Mouse (Mus musculus): Measurements from ENCODE around the gene Rab14. TPM values are rescaled to one million over a fixed set of nuclear protein-coding genes. Genes with fewer than 3 reads are reported as not detected.
A peak's percentile ranks its signal among the peaks of the same experiment; 100 is the strongest.

Gene Rab14
- polyA plus RNA-seq, 1 experiment from 2014 or later, result 186 TPM

- H3K27ac ChIP-seq, result no peak overlapping the region; the same call in 1 of the 2 replicates
- H3K4me3 ChIP-seq (ENCODE audit: inconsistent target), result no peak overlapping the region
- peaks cover 16% of the 10 kb centered on the region; the same call in 1 of the 2 replicates for H3K79me2 ChIP-seq (ENCODE audit: inconsistent target)
- WGBS (ENCODE audit: missing documents), result 95% methylated on average over 12 of the region's 12 CpGs
- peaks cover 57% of the 10 kb centered on the region for H3K36me3 ChIP-seq (ENCODE audit: inconsistent target)
These were observed 25.4 kb downstream of the Rab14 start for GRCm38 (mm10) chr2:35175281-35176065.

DNA sequence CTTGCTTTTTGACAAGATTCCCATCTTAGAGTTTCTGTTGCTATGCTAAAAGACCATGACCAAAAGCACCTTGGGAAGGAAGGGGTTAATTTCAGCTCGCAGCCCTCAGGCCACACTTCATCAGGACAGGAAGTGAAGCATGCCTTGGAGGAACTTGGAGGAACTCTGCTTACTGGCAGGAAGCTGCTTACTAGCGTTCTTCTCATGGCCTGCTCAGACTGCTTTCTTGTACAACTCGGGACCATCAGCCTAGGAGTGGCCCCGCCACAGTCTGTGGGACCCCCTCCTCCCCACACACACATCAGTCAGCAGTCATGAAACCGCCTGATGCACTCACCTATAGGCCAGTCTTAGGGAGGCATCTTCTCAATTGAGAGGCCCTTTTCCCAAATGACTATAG is 26.8 kb downstream of the Rab14 start:
- WGBS (ENCODE audit: missing documents), result 3% methylated on average over 5 of the region's 5 CpGs
- H3K36me3 ChIP-seq (ENCODE audit: inconsistent target), result peaks cover 62% of the 10 kb centered on the region
- H3K79me2 ChIP-seq (ENCODE audit: inconsistent target), result peaks cover 2% of the 10 kb centered on the region; the same call in 1 of the 2 replicates
- no peak overlapping the region for H3K4me3 ChIP-seq (ENCODE audit: inconsistent target)
- H3K27ac ChIP-seq, result peak overlapping the region; percentile 79

GRCm38 (mm10) chr2:35173666-35174065 is 27.3 kb downstream of the Rab14 start:
- Histone ChIP-seq H3K36me3 (ENCODE audit: inconsistent target) (peaks cover 62% of the 10 kb centered on the region), H3K27ac (peak overlapping the region; percentile 79)

GRCm38 (mm10) chr2:35172246-35172645 is 28.7 kb downstream of the Rab14 start:
- Histone ChIP-seq H3K36me3 (ENCODE audit: inconsistent target) (peaks cover 64% of the 10 kb centered on the region), H3K27ac (peak overlapping the region; percentile 24; the same call in 1 of the 2 replicates), H3K79me2 (ENCODE audit: inconsistent target) (no peaks in the 10 kb centered on the region), H3K4me3 (ENCODE audit: inconsistent target) (no peak overlapping the region)
- WGBS (ENCODE audit: missing documents), result 73% methylated on average over 4 of the region's 4 CpGs

More at GRCm38 (mm10) chr2:35173666-35174065, 27.3 kb downstream of the Rab14 start:
- WGBS (ENCODE audit: missing documents), result 96% methylated on average over 5 of the region's 5 CpGs
- Histone ChIP-seq H3K79me2 (ENCODE audit: inconsistent target) (no peaks in the 10 kb centered on the region), H3K4me3 (ENCODE audit: inconsistent target) (no peak overlapping the region)

- Histone ChIP-seq H3K36me3 (ENCODE audit: inconsistent target) (peaks cover 72% of the 10 kb centered on the region), H3K27ac (peak overlapping the region; percentile 24; the same call in 1 of the 2 replicates), H3K4me3 (ENCODE audit: inconsistent target) (no peak overlapping the region), H3K79me2 (ENCODE audit: inconsistent target) (no peaks in the 10 kb centered on the region)
- 90% methylated on average over 10 of the region's 10 CpGs for WGBS (ENCODE audit: missing documents)
These were observed 29.5 kb downstream of the Rab14 start for GRCm38 (mm10) chr2:35171341-35171861.

DNA sequence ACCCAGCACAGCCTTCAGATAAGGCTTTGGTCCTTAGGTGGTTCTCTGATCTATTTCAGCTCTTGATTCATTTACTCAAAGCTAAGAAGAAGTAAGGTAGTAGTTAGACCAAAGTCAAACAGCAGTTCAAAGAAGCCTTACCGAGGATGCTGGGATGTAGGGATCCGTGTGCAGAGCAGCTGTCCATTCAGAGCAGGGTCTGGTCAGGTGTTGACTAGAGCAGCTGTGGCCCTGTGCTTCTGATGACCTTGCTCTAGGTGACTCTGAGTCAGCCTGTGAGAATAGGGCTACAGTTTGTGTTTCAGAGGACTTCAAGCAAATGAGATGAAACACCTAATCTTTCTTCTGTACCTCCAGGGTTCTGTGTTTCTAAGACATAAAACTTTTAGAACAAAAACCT is 31.5 kb downstream of the Rab14 start:
- Histone ChIP-seq H3K79me2 (ENCODE audit: inconsistent target) (no peaks in the 10 kb centered on the region), H3K27ac (no peak overlapping the region), H3K4me3 (ENCODE audit: inconsistent target) (no peak overlapping the region), H3K36me3 (ENCODE audit: inconsistent target) (peaks cover 73% of the 10 kb centered on the region)
- 96% methylated on average over 2 of the region's 2 CpGs for WGBS (ENCODE audit: missing documents)

DNA sequence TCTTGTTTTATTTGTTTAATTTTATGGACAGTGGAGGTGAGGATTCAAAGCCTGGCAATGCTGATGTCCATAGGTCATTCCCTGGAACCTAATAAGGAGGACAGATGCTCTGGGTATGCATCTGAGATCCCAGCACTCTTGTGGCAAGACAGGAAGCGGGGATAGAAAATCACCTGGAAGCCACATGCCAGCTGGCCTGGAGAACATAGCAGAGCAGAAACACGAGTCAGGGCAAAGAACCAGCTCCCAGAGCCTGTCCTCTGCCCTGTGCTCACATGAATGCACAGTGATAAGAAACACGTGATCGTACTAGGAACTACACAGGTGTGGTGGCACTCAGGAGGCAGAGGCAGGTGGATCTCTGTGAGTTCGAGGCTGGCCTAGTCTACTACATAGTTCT is 34.1 kb downstream of the Rab14 start:
- Histone ChIP-seq H3K27ac (no peak overlapping the region), H3K79me2 (ENCODE audit: inconsistent target) (no peaks in the 10 kb centered on the region), H3K36me3 (ENCODE audit: inconsistent target) (peaks cover 62% of the 10 kb centered on the region), H3K4me3 (ENCODE audit: inconsistent target) (no peak overlapping the region)
- WGBS (ENCODE audit: missing documents), result 98% methylated on average over 5 of the region's 5 CpGs

- H3K4me3 ChIP-seq (ENCODE audit: inconsistent target), result no peak overlapping the region
- H3K36me3 ChIP-seq (ENCODE audit: inconsistent target), result peaks cover 49% of the 10 kb centered on the region
- H3K79me2 ChIP-seq (ENCODE audit: inconsistent target), result no peaks in the 10 kb centered on the region
- no peak overlapping the region for H3K27ac ChIP-seq
- 100% methylated on average over 9 of the region's 13 CpGs for WGBS (ENCODE audit: missing documents)
These were observed 35.5 kb downstream of the Rab14 start for GRCm38 (mm10) chr2:35165416-35165815.

DNA sequence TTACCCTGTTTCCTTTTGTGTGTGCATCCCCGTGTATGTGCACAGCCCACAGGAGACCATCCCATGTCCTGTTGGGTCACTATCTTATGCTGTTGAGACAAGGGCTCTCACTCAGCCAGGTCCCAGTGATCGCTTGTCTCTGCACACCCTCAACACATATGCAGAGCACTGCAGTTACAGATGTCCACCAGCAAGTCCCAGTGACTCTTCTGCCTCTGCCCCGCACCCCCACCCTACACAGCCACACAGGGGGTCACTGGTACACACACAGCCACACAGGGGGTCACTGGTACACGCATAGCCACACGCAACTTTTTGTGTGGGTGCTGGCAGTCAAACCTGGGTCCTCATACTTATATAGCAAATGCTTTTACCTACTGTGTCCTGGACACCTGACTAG is 37.5 kb downstream of the Rab14 start:
- peak overlapping the region; percentile 41 for H3K27ac ChIP-seq
- H3K36me3 ChIP-seq (ENCODE audit: inconsistent target), result peaks cover 39% of the 10 kb centered on the region
- H3K4me3 ChIP-seq (ENCODE audit: inconsistent target), result no peak overlapping the region
- no peaks in the 10 kb centered on the region for H3K79me2 ChIP-seq (ENCODE audit: inconsistent target)
- 94% methylated on average over 5 of the region's 5 CpGs for WGBS (ENCODE audit: missing documents)

- no peak overlapping the region for H3K4me3 ChIP-seq (ENCODE audit: inconsistent target)
- H3K79me2 ChIP-seq (ENCODE audit: inconsistent target), result no peaks in the 10 kb centered on the region
- H3K27ac ChIP-seq, result peak overlapping the region; percentile 41
- peaks cover 25% of the 10 kb centered on the region for H3K36me3 ChIP-seq (ENCODE audit: inconsistent target)
- WGBS (ENCODE audit: missing documents), result 86% methylated on average over 4 of the region's 4 CpGs
These were observed 39.0 kb downstream of the Rab14 start for GRCm38 (mm10) chr2:35161846-35162488.

GRCm38 (mm10) chr2:35160206-35160605 is 40.7 kb downstream of the Rab14 start:
- no peaks in the 10 kb centered on the region for H3K79me2 ChIP-seq (ENCODE audit: inconsistent target)
- H3K4me3 ChIP-seq (ENCODE audit: inconsistent target), result no peak overlapping the region
- 83% methylated on average over 5 of the region's 5 CpGs for WGBS (ENCODE audit: missing documents)
- H3K27ac ChIP-seq, result no peak overlapping the region
- peaks cover 18% of the 10 kb centered on the region for H3K36me3 ChIP-seq (ENCODE audit: inconsistent target)

DNA sequence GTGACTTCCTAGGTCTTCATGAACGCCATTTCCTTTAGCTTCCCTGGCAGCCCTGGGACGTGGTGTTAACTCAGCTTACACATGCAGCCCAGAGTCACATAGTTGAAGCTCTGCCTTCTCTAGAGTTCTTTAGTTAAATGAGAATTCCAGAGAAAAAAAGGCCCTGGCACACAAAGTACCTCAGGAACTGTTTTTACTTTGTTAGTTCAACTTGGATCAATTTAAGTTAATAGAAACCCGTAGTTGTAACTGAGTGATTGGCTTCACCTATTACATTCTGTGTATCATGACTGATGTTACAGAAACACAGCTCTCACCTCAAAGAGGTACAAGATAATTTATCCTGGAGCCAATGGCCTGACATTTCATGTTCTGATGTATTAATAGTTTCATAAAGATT is 42.6 kb downstream of the Rab14 start:
- Histone ChIP-seq H3K79me2 (ENCODE audit: inconsistent target) (no peaks in the 10 kb centered on the region), H3K4me3 (ENCODE audit: inconsistent target) (no peak overlapping the region), H3K36me3 (ENCODE audit: inconsistent target) (peaks cover 31% of the 10 kb centered on the region), H3K27ac (no peak overlapping the region)
- 90% methylated on average over 3 of the region's 3 CpGs for whole genome bisulfite sequencing (ENCODE audit: missing documents)

DNA sequence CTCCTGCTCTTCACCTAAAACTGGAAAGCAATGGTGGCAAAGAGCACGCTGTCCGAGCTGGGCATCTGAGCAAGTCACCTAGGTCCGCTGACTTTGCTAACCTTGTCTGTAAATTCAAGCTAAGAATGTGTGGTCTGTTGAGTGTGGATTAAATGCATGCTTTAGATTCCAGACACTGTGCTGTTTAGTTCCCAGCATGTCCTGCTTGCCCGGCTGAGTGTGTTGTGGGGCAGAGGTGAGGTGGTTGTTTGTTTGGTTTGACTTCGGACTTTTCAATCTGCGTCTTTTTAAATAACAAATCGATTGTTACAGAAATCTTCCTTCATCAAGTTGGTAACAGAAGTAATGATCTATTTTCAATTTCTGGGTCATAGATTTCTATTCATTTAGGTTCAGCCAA is 43.1 kb downstream of the Rab14 start:
- no peak overlapping the region for H3K4me3 ChIP-seq (ENCODE audit: inconsistent target)
- H3K36me3 ChIP-seq (ENCODE audit: inconsistent target), result peaks cover 31% of the 10 kb centered on the region
- no peak overlapping the region for H3K27ac ChIP-seq
- WGBS (ENCODE audit: missing documents), result 97% methylated on average over 7 of the region's 7 CpGs
- no peaks in the 10 kb centered on the region for H3K79me2 ChIP-seq (ENCODE audit: inconsistent target)

GRCm38 (mm10) chr2:35156985-35157384 is 43.9 kb downstream of the Rab14 start:
- Histone ChIP-seq H3K79me2 (ENCODE audit: inconsistent target) (no peaks in the 10 kb centered on the region), H3K27ac (peak overlapping the region; percentile 34), H3K4me3 (ENCODE audit: inconsistent target) (no peak overlapping the region), H3K36me3 (ENCODE audit: inconsistent target) (peaks cover 35% of the 10 kb centered on the region)
- WGBS (ENCODE audit: missing documents), result 27% methylated on average over 2 of the region's 2 CpGs

Measured in macrophage (primary cell).